Comparison of ENCODE assay signal across 10 mouse cellular contexts in the genomic region with DNA sequence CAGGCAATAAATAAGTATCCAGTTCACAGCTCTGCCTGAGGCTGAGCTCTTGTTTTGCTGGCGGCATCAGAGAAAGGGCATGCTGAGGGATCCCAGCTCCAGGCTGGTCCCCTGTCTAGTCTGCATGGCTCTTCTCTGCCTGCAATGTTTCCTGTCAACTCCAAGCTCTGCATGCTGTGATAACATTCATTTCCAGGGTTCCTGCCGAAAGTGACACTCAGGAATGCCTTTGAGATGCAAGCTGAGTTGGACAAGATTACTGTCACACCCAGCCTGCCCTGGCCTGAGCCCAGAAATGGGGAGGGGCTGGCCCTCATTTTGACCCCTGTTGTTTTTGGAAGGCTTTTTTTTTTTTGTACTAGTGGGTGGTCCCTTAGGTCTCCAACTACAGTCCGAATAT. TPM values are rescaled to one million over a fixed set of nuclear protein-coding genes. Genes with fewer than 3 reads are reported as not detected.
DNase-seq lines count a peak whose midpoint lies in the region; ATAC-seq and TF ChIP-seq lines count a peak whose summit lies in the region.
"Had no signal": no experiment of that assay in that cellular context is flagged by ENCODE, and none has a peak within 500 bp of the region (broad histone marks: within the 10 kb centered on the region; RNA-seq: fewer than 3 reads in every experiment).

No protein-coding gene starts in this region.

- H3K9me3 ChIP-seq in kidney, embryonic 15.5 days (replicated peaks) = no peaks in the 10 kb centered on the region
- no peaks in the 10 kb centered on the region for H3K9me3 ChIP-seq in stomach, embryonic 16.5 days (replicated peaks; ENCODE audit: control insufficient read depth, low read length)
- H3K9me3 ChIP-seq in forebrain, postnatal 0 days (ENCODE audit: low read length) = no peaks in the 10 kb centered on the region
- H3K9me3 ChIP-seq: liver, embryonic 15.5 days had no signal

- ATAC-seq in kidney, embryonic 15.5 days (replicated peaks; ENCODE audit: low FRiP score) = peak; percentile 80
- no peak for ATAC-seq in stomach, embryonic 16.5 days (ENCODE audit: insufficient read depth, low FRiP score)
- no peak; the same call in 1 of the 2 replicates for ATAC-seq in forebrain, postnatal 0 days
- no peak for ATAC-seq in megakaryocyte, adult 5-6 weeks (ENCODE audit: poor library complexity, severe bottlenecking)

- no peak overlapping the region for H3K9ac ChIP-seq in kidney, embryonic 15.5 days
- no peak overlapping the region for H3K9ac ChIP-seq in stomach, embryonic 16.5 days (ENCODE audit: low read length)
- H3K9ac ChIP-seq in forebrain, postnatal 0 days = no peak overlapping the region
- H3K9ac ChIP-seq: liver, embryonic 15.5 days had no signal

- peak overlapping the region; percentile 76 for H3K27ac ChIP-seq in kidney, embryonic 15.5 days
- peak overlapping the region; percentile 39; the same call in 1 of the 2 replicates for H3K27ac ChIP-seq in stomach, embryonic 16.5 days (ENCODE audit: low read length)
- H3K27ac ChIP-seq in forebrain, postnatal 0 days (ENCODE audit: low read depth, low read length) = no peak overlapping the region
- H3K27ac ChIP-seq: liver, embryonic 15.5 days had no signal

- H3K4me3 ChIP-seq in kidney, embryonic 15.5 days (replicated peaks) = no peak overlapping the region
- no peak overlapping the region for H3K4me3 ChIP-seq in stomach, embryonic 16.5 days (replicated peaks; ENCODE audit: low read length)
- no peak overlapping the region for H3K4me3 ChIP-seq in forebrain, postnatal 0 days (ENCODE audit: low read depth, low read length)
- H3K4me3 ChIP-seq: liver, embryonic 15.5 days had no signal

- WGBS in kidney, embryonic 15.5 days = 12% methylated on average over 3 of the region's 3 CpGs
- 27% methylated on average over 3 of the region's 3 CpGs for WGBS in stomach, embryonic 16.5 days
- WGBS in forebrain, postnatal 0 days = 17% methylated on average over 3 of the region's 3 CpGs

- no peaks in the 10 kb centered on the region for H3K27me3 ChIP-seq in kidney, embryonic 15.5 days
- no peaks in the 10 kb centered on the region for H3K27me3 ChIP-seq in stomach, embryonic 16.5 days (ENCODE audit: control insufficient read depth, insufficient read depth, low read length)
- no peaks in the 10 kb centered on the region for H3K27me3 ChIP-seq in forebrain, postnatal 0 days (ENCODE audit: insufficient read depth, low read length)
- H3K27me3 ChIP-seq: liver, embryonic 15.5 days had no signal

- H3K4me1 ChIP-seq in kidney, embryonic 15.5 days = peaks cover 23% of the 10 kb centered on the region
- peaks cover 7% of the 10 kb centered on the region for H3K4me1 ChIP-seq in stomach, embryonic 16.5 days (ENCODE audit: control insufficient read depth, insufficient read depth, low read length)
- no peaks in the 10 kb centered on the region for H3K4me1 ChIP-seq in forebrain, postnatal 0 days (ENCODE audit: insufficient read depth)
- H3K4me1 ChIP-seq: liver, embryonic 15.5 days had no signal

- H3K4me2 ChIP-seq in kidney, embryonic 15.5 days = peak overlapping the region; percentile 37
- H3K4me2 ChIP-seq in stomach, embryonic 16.5 days (ENCODE audit: low read depth, low read length) = peak overlapping the region; percentile 1; the same call in 1 of the 2 replicates
- no peak overlapping the region for H3K4me2 ChIP-seq in forebrain, postnatal 0 days (ENCODE audit: low read depth)
- H3K4me2 ChIP-seq: liver, embryonic 15.5 days had no signal

- TF ChIP-seq CTCF in forebrain, postnatal 0 days (IDR thresholded peaks at IDR 0.05; ENCODE audit: low read depth) = no peak

- H3K36me3 ChIP-seq in kidney, embryonic 15.5 days = no peaks in the 10 kb centered on the region
- no peaks in the 10 kb centered on the region for H3K36me3 ChIP-seq in stomach, embryonic 16.5 days (ENCODE audit: control insufficient read depth, insufficient read depth, low read length)
- no peaks in the 10 kb centered on the region for H3K36me3 ChIP-seq in forebrain, postnatal 0 days (ENCODE audit: insufficient read depth)
- H3K36me3 ChIP-seq: liver, embryonic 15.5 days had no signal

- peak; percentile 27 for DNase-seq in adrenal gland, postnatal 10 days
- no peak for DNase-seq in adrenal gland, adult 18-20 months (ENCODE audit: low spot score in 2 of 2)
- peak; percentile 32 for DNase-seq in retina, postnatal 1 day
- no peak for DNase-seq in retina, embryonic 14.5 days (ENCODE audit: low spot score)
- no peak for DNase-seq in forebrain, postnatal 0 days
- DNase-seq: right cerebral cortex, postnatal 4 days had no signal

RNA-seq across cellular contexts. Expression of a gene that starts 7.6 kb away (rescaled TPM):
- 1 to 10 TPM in 1 of 2 experiments, under 1 TPM in 1; 0.81 to 6.0 TPM for total RNA-seq in adrenal gland, postnatal 10 days (2021)
- total RNA-seq in adrenal gland, adult 18-20 months (2021) = under 1 TPM in 1 of 2 experiments, not detected in 1; 0.26 TPM
- polyA plus RNA-seq in kidney, embryonic 15.5 days (2015; fragmentation: Nextera tagmentation; extraction: Ambion mirVana) = 16.2 and 16.9 TPM in 2 replicates
- 15.8 and 16.4 TPM in 2 replicates for polyA plus RNA-seq in stomach, embryonic 16.5 days (2015; fragmentation: Nextera tagmentation; extraction: Ambion mirVana)
- 0.43 TPM in 1 of 2 replicates, not detected in the other for total RNA-seq in forebrain, postnatal 0 days (2014; rRNA removed)
- polyA plus RNA-seq in forebrain, postnatal 0 days (2015; fragmentation: Nextera tagmentation; extraction: Ambion mirVana) = not detected in 2 replicates
- total RNA-seq in megakaryocyte, adult 5-6 weeks (2015) = not detected in 2 replicates
- total RNA-seq in megakaryocyte, adult 5-6 weeks (2017) = not detected in 2 replicates

Comparison
In these comparisons a context has a peak if more than half of its experiments do, and no peak if none do; other contexts are left out.
1. DNase-seq: peak in adrenal gland, postnatal 10 days (single experiment) and retina, postnatal 1 day (single experiment); none in adrenal gland, adult 18-20 months (0 of 2), retina, embryonic 14.5 days (single experiment) and forebrain, postnatal 0 days (single experiment).